Mouse (Mus musculus) ES-Bruce4 (cell line): Measurements from ENCODE around the gene Mtf1. TPM values are rescaled to one million over a fixed set of nuclear protein-coding genes. Genes with fewer than 3 reads are reported as not detected.

Experiments used
- H3K27ac ChIP-seq: 2 replicates; pipeline ENCODE4 v1.5.1; 2012; ENCODE audit warnings: low read length, inconsistent platforms; ENCODE audit not compliant: insufficient read depth
- H3K27me3 ChIP-seq: 2 replicates; pipeline ENCODE4 v1.6.1; 2012; ENCODE audit warnings: mild to moderate bottlenecking, low read length, inconsistent platforms; ENCODE audit not compliant: control insufficient read depth, poor library complexity, insufficient read depth, severe bottlenecking
- H3K36me3 ChIP-seq: 2 replicates; pipeline ENCODE4 v1.6.1; 2012; ENCODE audit warnings: inconsistent platforms, mild to moderate bottlenecking, low read length, moderate library complexity; ENCODE audit not compliant: control insufficient read depth, poor library complexity, insufficient read depth, severe bottlenecking
- H3K4me1 ChIP-seq: one replicate; pipeline ENCODE4 v1.8.1; 2011; ENCODE audit warnings: low read length; ENCODE audit not compliant: control insufficient read depth, insufficient read depth
- H3K4me3 ChIP-seq: 2 replicates; pipeline ENCODE4 v1.5.1; 2011; ENCODE audit warnings: low read depth, mild to moderate bottlenecking, low read length
- H3K9ac ChIP-seq: 2 replicates; pipeline ENCODE4 v1.6.1; 2012; ENCODE audit warnings: low read depth, mild to moderate bottlenecking, inconsistent platforms; ENCODE audit not compliant: poor library complexity, severe bottlenecking
- H3K9me3 ChIP-seq: replicated peaks from 2 replicates; pipeline ENCODE4 v1.6.1; 2012; ENCODE audit warnings: mild to moderate bottlenecking, low read length, inconsistent platforms; ENCODE audit not compliant: control insufficient read depth, poor library complexity, insufficient read depth, severe bottlenecking
- CTCF ChIP-seq: IDR thresholded peaks from one replicate; pipeline ENCODE4 v1.8.1; 2011; ENCODE audit warnings: low read depth, low read length
- EP300 ChIP-seq: IDR thresholded peaks from 2 replicates; pipeline ENCODE4 v1.6.1; 2011; ENCODE audit warnings: low read depth, low read length; ENCODE audit not compliant: insufficient read depth
- POLR2A ChIP-seq: IDR thresholded peaks from one replicate; pipeline ENCODE4 v1.8.1; 2011; ENCODE audit warnings: low read length; ENCODE audit not compliant: insufficient read depth
- polyA plus RNA-seq: library from polyadenylated mRNA; stranded (reverse); fragments of >200 nt; gene quantifications from 2 replicates; pipeline ENCODE4 v1.2.4, GENCODE M21; 2011; ENCODE audit warnings: low read depth; ENCODE audit not compliant: missing spikeins, insufficient read depth, insufficient read length

Gene Mtf1
- polyA plus RNA-seq, 1 experiment, result 16.4 TPM

DNA sequence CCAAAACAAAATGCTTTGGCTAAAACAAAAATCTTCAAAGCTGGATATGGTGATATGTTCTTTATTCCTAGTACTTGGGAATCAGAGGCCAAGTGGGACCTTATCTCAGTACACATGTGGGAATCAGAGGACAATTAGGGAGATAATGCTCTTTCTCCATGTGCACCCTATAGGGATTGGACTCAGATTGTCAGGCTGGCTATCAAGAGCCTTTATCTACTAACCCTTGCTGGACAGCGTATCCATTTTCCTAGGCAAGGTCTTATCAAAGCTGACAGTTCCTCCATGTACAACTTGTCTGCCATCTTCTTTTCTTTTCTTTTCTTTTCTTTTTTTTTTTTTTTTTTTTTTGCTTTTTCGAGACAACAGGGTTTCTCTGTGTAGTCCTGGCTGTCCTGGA, 28.5 kb upstream of the Mtf1 start:
- H3K9ac ChIP-seq, result no peak overlapping the region
- TF ChIP-seq POLR2A (no peak), EP300 (no peak), CTCF (no peak)

DNA sequence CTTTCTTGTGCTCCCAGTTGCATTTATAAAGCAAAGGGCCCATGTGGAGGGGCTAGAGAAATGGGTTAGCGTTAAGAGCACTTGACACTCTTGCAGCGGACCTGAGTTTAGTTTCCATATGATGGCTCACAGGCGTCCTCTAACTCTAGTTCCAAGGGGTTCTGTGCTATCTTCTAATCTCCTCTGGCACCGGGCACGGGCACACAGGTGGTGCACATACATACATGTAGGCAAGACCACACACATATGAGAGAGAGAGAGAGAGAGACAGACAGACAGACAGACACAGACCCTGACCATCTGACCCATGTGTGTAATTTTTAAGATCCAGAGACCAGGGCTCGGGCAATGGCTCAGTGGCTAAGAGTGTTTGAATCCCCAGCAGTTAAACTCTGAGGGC, 27.9 kb upstream of the Mtf1 start:
- Histone ChIP-seq H3K27ac (no peak overlapping the region), H3K27me3 (no peaks in the 10 kb centered on the region), H3K9ac (no peak overlapping the region), H3K9me3 (no peaks in the 10 kb centered on the region), H3K4me3 (no peak overlapping the region), H3K36me3 (no peaks in the 10 kb centered on the region), H3K4me1 (peaks cover 2% of the 10 kb centered on the region)
- TF ChIP-seq POLR2A (no peak), CTCF (no peak), EP300 (no peak)

More for the DNA sequence above, 28.5 kb upstream of the Mtf1 start:
- no peak overlapping the region for H3K4me3 ChIP-seq
- no peak overlapping the region for H3K27ac ChIP-seq
- H3K9me3 ChIP-seq, result no peaks in the 10 kb centered on the region
- no peaks in the 10 kb centered on the region for H3K36me3 ChIP-seq
- peaks cover 2% of the 10 kb centered on the region for H3K4me1 ChIP-seq
- no peaks in the 10 kb centered on the region for H3K27me3 ChIP-seq

DNA sequence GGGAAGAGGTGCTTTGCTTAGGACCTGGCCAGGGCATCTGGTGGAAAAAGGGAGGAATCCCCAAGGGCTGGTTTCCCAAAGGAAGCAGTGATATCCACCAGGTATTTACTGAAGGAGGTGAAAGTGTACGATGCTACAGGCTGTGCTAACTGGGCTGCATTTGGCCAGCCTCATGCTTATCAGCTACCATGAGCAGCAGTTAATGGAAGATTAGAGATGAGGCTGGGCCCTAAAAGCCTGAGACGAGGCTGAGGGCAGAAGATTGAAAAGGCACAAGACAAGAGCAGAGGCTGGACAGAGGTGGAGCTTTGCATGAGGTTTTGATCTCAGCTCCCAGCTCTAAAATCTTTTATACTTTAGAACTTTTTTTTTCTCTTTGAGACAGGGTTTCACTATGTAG, 27.5 kb upstream of the Mtf1 start:
- no peaks in the 10 kb centered on the region for H3K36me3 ChIP-seq
- TF ChIP-seq EP300 (no peak), POLR2A (no peak), CTCF (no peak)
- peaks cover 2% of the 10 kb centered on the region for H3K4me1 ChIP-seq
- H3K4me3 ChIP-seq, result no peak overlapping the region
- no peaks in the 10 kb centered on the region for H3K9me3 ChIP-seq
- no peak overlapping the region for H3K27ac ChIP-seq
- no peaks in the 10 kb centered on the region for H3K27me3 ChIP-seq
- no peak overlapping the region for H3K9ac ChIP-seq

DNA sequence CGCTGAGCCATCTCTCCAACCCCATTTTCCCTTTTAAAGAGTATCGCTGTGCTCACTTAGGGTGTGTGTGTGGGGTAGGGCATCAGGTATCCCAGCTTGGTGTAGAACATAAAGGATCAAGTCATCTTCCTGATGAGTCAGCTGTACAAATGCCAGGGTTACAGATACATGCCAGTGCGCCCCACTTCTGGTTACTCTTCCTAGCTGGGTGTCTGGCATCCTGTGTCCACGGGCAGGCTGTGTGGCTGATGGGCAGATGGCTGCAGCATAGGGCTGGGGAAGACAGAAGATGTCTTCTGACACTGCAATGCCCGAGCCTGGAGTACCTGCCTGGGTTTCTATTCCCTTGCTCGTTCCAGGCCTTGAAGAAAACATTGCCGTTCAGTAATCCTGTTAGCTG, 20.5 kb upstream of the Mtf1 start:
- Histone ChIP-seq H3K4me3 (no peak overlapping the region), H3K9ac (no peak overlapping the region), H3K36me3 (peaks cover 7% of the 10 kb centered on the region; the same call in 1 of the 2 replicates), H3K27me3 (no peaks in the 10 kb centered on the region), H3K27ac (no peak overlapping the region), H3K9me3 (no peaks in the 10 kb centered on the region), H3K4me1 (peaks cover 2% of the 10 kb centered on the region)
- TF ChIP-seq EP300 (no peak), POLR2A (no peak), CTCF (no peak)

DNA sequence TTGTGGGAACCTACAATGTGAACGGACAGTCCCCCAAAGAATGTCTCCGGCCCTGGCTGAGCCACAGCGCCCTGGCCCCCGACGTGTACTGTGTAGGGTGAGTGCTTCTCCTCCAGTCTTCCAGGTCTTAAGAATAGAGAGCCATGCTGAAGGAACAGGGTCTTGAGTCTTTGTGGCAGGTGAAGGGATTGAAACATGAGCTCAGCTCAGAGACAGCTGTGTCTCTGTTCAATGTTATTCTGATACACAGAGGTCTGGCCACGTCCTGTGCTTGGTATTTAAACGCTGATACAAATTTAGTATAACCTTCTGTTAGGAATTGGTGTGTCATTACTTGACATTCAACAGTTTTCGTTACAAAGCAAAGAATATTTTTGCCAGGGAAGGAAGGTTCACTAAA, 19.5 kb upstream of the Mtf1 start:
- no peak overlapping the region for H3K9ac ChIP-seq
- peaks cover 9% of the 10 kb centered on the region; the same call in 1 of the 2 replicates for H3K36me3 ChIP-seq
- no peak overlapping the region for H3K27ac ChIP-seq
- TF ChIP-seq CTCF (no peak), POLR2A (no peak), EP300 (no peak)
- no peaks in the 10 kb centered on the region for H3K9me3 ChIP-seq
- H3K4me3 ChIP-seq, result no peak overlapping the region
- no peaks in the 10 kb centered on the region for H3K27me3 ChIP-seq
- no peaks in the 10 kb centered on the region for H3K4me1 ChIP-seq

DNA sequence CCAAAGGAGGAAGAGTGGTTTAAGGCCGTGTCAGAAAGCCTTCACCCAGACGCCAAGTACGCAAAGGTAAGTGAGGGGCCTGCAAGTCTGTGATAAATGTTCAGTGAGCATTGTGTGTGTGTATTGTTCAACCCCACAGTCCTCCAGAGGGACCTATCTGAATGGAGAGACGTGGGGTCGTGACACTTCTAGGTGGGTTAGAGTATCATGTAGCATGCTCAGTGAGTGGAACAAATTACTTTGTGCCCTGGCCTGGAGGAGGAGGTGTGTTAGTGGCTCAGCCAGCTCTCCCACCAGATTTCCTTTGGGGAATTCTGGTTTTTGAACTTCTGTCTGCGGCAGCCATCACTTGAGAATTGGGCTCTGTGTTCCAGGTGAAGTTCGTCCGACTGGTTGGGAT, 18.0 kb upstream of the Mtf1 start:
- Histone ChIP-seq H3K27me3 (no peaks in the 10 kb centered on the region), H3K4me1 (no peaks in the 10 kb centered on the region), H3K4me3 (no peak overlapping the region), H3K9ac (no peak overlapping the region), H3K27ac (no peak overlapping the region), H3K36me3 (peaks cover 10% of the 10 kb centered on the region; the same call in 1 of the 2 replicates), H3K9me3 (no peaks in the 10 kb centered on the region)
- TF ChIP-seq EP300 (no peak), POLR2A (no peak), CTCF (no peak)
